Mouse (Mus musculus) kidney, adult 9 months (tissue): ENCODE results near the gene Mbtd1.
"Not testable (repeated sequence)": the region's sequence is repeated elsewhere in the genome, so short reads cannot be mapped to it uniquely, and the experiment has no call there.

Experiments used
- DNase-seq: peaks from one replicate; pipeline ENCODE4 v3.0.0; 2022

Mbtd1 gene

GRCm38 (mm10) chr11:93885572-93886410 lies at the start of gene Mbtd1, which contains the start of gene Utp18:
TSS of gene Mbtd1 (plus strand) at chr11:93885852.
TSS of gene Utp18 (minus strand) at chr11:93885766.
- DNase-seq, result peak; percentile 98

DNA sequence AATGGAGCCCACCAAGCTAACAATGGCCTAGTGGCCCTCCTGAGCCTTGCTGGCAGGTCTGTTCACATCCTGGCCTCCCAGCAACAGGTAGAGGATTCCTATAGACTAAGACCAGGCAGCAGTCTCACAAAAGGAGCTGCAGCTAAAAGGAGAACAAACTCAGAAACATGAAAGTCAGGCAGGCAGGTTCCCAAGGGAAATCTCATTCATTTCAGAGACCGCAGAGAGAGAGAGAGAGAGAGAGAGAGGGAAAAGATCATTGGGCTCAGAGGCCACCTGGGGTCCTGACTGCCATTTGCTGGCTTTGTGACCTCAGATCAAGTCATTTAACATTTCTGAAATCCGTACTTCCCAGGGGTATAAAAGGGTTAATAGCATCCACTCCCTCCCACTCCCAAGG lies 38.3 kb upstream of the Mbtd1 start:
- no peak for DNase-seq

DNA sequence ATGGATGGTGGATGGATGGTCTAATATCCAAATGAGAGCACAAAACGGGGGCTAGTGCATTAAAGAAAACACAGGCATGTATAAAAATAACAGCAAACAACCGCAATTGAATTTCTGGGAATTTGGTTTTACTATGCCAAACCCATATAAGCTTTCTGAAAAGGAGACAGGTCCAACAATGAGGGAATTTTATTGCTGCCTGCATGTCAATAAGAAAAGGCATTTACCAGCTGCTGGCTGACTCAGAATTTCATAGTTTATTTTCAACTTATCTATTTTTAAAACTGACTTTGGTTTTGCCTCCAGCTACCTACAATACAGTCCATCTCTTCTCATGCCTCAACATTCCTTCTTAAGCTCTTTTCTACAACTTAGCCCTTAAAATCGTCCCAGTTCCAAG lies 33.1 kb upstream of the Mbtd1 start:
- DNase-seq, result no peak

- DNase-seq, result peak; percentile 71
These were observed 29.2 kb upstream of the Mbtd1 start for GRCm38 (mm10) chr11:93856284-93856955.

DNA sequence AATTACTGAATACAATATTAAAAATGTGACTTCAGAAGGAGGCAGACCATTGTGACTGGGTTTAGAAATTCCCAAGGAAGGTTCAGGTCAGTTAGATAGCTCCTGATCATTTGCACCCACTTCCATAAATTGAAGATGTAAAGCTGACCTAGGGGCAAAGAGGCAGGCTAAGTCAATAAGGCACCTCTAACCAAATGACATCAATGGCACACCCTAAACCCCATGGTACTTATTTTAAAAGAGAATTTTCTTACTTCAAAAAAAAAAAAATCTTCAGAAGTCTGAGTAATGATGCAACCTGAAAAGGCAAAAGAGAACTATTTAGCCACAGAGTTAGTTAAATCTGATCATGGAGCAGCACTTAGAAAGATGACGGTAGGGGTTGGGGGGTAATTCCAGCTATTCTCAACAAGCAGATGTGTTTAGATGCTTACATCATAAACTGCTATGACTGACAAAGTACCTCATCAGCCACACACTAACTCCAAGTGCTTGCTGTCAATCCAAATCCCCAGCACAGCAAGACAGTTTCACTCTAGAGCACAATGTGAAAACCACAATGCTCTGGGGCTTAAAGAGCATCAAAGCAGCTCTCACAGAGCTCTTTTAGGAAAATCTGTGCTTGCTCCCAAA lies 25.0 kb upstream of the Mbtd1 start:
- no peak for DNase-seq

DNA sequence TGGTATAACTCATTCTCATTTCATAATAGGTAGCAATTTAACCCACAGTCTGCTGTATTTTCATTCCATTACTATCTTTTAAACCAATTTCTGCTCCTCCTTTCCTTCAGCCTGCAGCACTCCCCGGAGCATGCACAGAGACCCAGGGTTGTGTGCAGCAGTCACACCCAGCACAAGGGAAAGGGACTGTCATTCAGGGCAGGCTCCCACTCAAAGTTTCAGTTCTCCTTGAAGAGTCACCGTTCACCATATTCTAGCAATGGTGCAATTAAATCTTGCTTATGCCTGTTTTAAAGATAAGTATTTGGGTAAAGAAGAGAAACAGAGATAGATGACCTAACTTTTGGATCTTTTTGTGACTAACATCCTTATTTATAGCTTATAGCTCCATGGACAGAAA lies 24.5 kb upstream of the Mbtd1 start:
- DNase-seq, result no peak

- DNase-seq, result no peak
These were observed 23.5 kb upstream of the Mbtd1 start for GRCm38 (mm10) chr11:93862045-93862623.

DNA sequence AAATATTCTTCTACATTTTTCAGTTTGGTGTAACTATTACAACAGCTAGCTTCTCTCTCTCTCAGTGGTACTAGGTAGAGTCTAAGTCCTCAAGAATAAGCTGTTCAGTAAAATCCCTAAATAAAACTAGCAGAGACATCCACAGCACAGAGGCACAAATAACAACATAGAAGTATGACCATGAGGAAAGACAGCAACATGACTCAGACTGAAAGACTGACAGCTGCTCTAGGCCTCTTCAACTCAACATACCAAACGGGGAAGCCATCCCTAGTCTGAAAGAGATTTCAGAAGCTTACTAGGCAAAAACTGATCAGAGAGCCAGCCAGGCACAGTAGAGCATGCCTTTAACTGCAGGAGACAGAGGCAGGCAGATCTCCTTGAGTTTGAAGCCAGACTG lies 23.0 kb upstream of the Mbtd1 start:
- no peak for DNase-seq

GRCm38 (mm10) chr11:93884068-93884467 lies 1.6 kb upstream of the Mbtd1 start:
- no peak for DNase-seq

GRCm38 (mm10) chr11:93884901-93885571 lies 616 bp upstream of the Mbtd1 start:
- DNase-seq, result peak; percentile 52

DNA sequence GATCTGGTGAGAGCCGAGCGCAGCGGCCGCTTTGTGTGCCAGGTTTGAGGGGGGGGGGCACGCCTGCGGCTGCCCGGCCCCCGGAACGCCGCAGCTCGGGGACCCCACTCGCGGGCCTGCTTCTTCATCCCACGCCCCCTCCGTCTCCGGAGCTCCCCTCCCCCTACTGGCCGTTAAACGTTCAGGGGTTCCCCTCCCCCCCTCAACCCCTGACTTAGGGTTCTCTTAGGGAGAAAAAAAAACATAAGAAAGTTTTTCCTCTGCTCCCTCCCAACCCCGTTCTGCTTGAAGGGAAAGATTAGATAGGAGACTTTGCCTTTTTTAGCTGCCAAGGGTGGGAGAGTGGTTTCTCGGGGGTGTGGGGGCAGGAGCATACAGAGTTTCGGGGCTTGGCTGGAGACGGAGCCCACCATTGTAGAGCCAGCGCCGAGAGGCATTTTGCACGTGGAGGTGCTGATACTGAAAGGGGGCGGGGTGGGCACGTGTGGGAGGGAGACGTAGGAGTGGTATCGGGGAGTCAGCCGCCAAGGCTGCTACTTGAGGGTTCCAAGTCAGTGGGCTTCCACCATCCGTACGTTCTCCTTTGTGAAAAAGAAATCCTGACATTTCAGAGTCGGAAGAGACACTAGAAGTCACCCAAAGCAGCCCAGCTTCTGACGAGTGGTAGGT lies 893 bp downstream of the Mbtd1 start:
- DNase-seq, result peak; percentile 18

- DNase-seq, result peak; percentile 21
These were observed 1.4 kb downstream of the Mbtd1 start for GRCm38 (mm10) chr11:93887080-93887447.

GRCm38 (mm10) chr11:93897732-93898131 lies 12.1 kb downstream of the Mbtd1 start:
- DNase-seq, result no peak

- DNase-seq, result no peak
These were observed 21.2 kb downstream of the Mbtd1 start for GRCm38 (mm10) chr11:93906834-93907233.

DNA sequence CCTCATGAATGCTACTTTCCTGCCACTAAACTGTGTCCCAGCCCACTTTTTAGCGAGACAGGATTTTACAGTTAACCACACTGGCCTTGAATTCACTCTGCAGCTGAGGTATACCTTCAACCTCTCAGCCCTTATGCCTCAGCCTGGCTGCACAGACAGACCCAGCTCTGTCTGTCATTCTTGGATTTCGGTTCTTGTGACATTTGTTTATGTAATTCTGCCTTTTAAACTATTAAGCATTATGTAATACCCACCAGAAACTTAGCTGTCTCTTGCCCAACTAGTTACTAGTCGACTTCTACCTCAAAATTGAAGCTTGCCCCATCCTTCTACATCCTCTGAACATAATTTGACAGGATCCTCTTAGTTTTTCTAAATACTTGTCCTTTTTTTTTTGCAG lies 22.2 kb downstream of the Mbtd1 start:
- no peak for DNase-seq

DNA sequence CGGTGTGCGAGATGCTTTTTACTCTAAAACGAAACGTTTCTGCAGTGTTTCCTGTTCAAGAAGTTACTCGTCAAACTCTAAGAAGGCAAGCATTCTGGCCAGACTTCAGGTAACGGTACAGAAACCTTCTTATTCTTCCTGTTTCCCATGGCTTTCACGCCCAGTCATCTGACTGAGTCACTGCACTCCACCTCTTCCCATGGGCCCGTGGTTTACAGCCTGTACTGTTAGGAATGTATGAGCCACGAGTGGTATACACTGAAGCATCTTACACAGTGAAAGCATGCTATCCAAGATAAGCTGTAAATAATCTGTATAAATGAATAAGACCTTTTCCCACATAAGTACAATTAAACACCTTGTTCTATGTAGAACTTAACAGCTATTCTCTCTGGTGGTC lies 23.2 kb downstream of the Mbtd1 start:
- no peak for DNase-seq

DNA sequence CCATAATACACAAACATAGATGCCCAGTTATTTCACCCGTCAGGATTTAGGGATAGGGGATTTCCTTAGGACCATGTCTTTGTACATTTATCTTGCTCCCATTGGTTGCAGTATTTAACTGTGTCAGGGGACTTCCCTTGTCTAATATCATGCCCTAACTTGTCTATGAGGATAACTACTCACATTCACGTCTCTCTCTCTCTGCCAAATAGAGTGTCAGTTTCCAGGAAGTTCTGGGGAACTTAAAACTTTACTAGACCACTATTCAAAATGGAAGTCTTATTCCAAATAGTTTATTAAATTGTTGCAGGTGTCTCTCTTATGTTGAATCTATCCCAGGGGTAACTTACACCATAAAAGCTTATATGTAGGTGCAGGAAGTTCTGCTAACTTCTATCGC lies 26.0 kb downstream of the Mbtd1 start:
- DNase-seq, result no peak

DNA sequence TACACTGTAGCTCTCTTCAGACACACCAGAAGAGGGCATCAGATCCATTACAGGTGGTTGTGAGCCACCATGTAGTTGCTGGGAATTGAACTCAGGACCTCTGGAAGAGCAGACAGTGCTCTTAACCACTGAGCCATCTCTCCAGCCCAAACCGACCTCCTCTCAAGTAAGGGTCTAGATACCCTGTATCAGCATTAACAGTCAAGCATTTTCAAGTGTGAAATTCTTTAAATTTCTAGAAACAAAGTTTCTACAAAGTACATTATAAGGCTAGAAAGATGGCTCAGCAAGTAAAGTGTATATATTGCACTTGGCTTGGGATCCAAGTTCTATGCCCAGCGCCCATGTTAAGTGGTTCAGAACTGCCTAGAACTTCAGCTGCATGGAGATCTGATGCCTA lies 29.4 kb downstream of the Mbtd1 start:
- not testable (repeated sequence) for DNase-seq

- DNase-seq, result no peak
These were observed 43.5 kb downstream of the Mbtd1 start for GRCm38 (mm10) chr11:93929106-93929505.

DNA sequence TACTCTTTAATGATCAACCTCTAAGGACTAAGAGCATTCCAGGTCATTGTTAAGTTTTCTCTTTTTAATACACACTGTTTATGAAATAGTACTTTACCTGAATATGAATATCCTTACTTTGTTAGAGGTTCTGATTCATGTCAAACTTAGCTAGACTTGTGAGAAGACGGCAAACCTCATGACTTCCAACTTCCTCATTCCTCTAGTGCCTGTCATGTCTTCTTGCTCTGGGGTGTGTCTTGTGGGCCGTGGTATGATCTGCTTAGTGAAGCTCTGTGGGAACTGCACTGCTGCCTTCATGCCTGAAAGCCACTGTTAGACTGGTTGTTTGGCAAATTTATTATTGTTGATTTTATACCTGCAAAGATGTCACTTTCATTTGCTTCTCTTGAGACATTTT lies 55.3 kb downstream of the Mbtd1 start:
- DNase-seq, result no peak

- peak; percentile 73 for DNase-seq
These were observed 59.3 kb downstream of the Mbtd1 start for GRCm38 (mm10) chr11:93944986-93945385.

- DNase-seq, result no peak
These were observed 63.4 kb downstream of the Mbtd1 start for GRCm38 (mm10) chr11:93948887-93949567.
